Mouse (Mus musculus) thymus, adult 2 months (tissue): ENCODE data around the gene Gm10134.

Experiments used
- CTCF ChIP-seq: fragments of 200-500 bp; IDR thresholded peaks from 2 replicates; pipeline ENCODE4 v1.5.1; 2012; ENCODE audit warnings: mild to moderate bottlenecking, control low read depth, low read length, moderate library complexity, borderline replicate concordance; ENCODE audit not compliant: control insufficient read depth, poor library complexity, insufficient read depth; ENCODE audit errors: extremely low read depth
- POLR2A ChIP-seq: fragments of 200-500 bp; IDR thresholded peaks from 2 replicates; pipeline ENCODE4 v1.6.1; 2012; ENCODE audit warnings: mild to moderate bottlenecking, low read length, control low read depth, moderate library complexity; ENCODE audit not compliant: control insufficient read depth, poor library complexity, insufficient read depth; ENCODE audit errors: extremely low read depth

GRCm38 (mm10) chr2:28483861-28484260, 22.0 kb upstream of the Gm10134 start:
- TF ChIP-seq CTCF = no peak
- TF ChIP-seq POLR2A = no peak
